Mouse (Mus musculus) inflammation-experienced regulatory T-cells, adult 16 weeks (primary cell): ENCODE results near the gene Cnot8. TPM values are rescaled to one million over a fixed set of nuclear protein-coding genes. Genes with fewer than 3 reads are reported as not detected.

Experiments
- polyA plus RNA-seq: library from polyadenylated mRNA; unstranded; fragments of 100-300 nt; shearing (Covaris generic); gene quantifications from one replicate; pipeline ENCODE4 v1.2.1, GENCODE M21; 2017

Gene Cnot8
- 125 TPM for polyA plus RNA-seq

GRCm38 (mm10) chr11:58103697-58104306 lies at the start of gene Cnot8:
Gene Cnot8 (plus strand): TSS chr11:58104153.

GRCm38 (mm10) chr11:58093021-58093528 lies 10.9 kb upstream of the Cnot8 start, which contains the start of gene Gm12248:
Gene Gm12248 (minus strand): TSS chr11:58093134.

Other genes starting within 250 kb of the Cnot8 start
- gene Larp1, start 95.1 kb upstream of the Cnot8 start, polyA plus RNA-seq, result 13.5 TPM
- 0.40 TPM for gene Gm12248, start 11.0 kb upstream of the Cnot8 start, polyA plus RNA-seq
- gene Gemin5, start 64.4 kb downstream of the Cnot8 start, polyA plus RNA-seq, result 12.2 TPM
- gene Mrpl22, start 67.5 kb downstream of the Cnot8 start, polyA plus RNA-seq, result 87.5 TPM
- gene Igtp, start 95.4 kb downstream of the Cnot8 start, polyA plus RNA-seq, result 494 TPM
- gene Irgm2, start 95.5 kb downstream of the Cnot8 start, polyA plus RNA-seq, result 86.2 TPM
- gene 4930438A08Rik, start 170.6 kb downstream of the Cnot8 start, polyA plus RNA-seq, result not detected
- gene Zfp692, start 202.9 kb downstream of the Cnot8 start, polyA plus RNA-seq, result 28.5 TPM
- 48.2 TPM for gene Zfp672, start 226.2 kb downstream of the Cnot8 start, polyA plus RNA-seq
- 30.7 TPM for gene Sh3bp5l, start 226.6 kb downstream of the Cnot8 start, polyA plus RNA-seq